Mouse (Mus musculus): Measurements from ENCODE around the gene Olfr1412. TPM values are rescaled to one million over a fixed set of nuclear protein-coding genes. Genes with fewer than 3 reads are reported as not detected.

Olfr1412 gene
- polyA plus RNA-seq (2015; fragmentation: Nextera tagmentation; extraction: Ambion mirVana) = not detected in 2 replicates

DNA sequence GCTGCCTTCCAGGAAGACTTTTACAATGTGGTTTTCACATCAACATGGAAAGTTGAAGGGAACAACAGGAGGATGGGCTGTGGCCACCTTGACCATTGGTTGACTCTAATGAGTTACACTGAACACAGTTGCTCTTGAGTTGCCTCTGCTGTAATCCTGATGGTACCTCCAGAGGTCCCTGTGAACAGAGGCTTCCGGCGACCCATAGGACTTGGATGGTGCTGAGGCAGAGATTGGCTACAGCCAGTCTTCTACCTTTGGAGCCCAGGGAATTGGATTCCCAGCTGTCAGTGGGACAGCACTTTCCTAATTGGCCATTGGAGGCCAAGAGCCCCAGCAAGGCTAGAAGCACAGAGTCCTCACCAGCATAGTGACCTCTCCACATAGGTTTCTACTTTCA lies at the start of gene Olfr1412:
Gene Olfr1412 (plus strand): TSS at position 301 of the 400 bp plus-strand sequence.
- no peak within 1 kb of the TSS for H3K4me3 ChIP-seq (ENCODE audit: low read depth, low read length)
- no peak within 1 kb of the TSS for H3K4me2 ChIP-seq (ENCODE audit: low read length)
- H3K9me3 ChIP-seq (replicated peaks; ENCODE audit: control insufficient read depth, low read length, poor library complexity, severe bottlenecking) = no peaks in the 10 kb centered on the region
- no peak within 1 kb of the TSS for H3K27ac ChIP-seq (ENCODE audit: low read length)
- H3K36me3 ChIP-seq (ENCODE audit: control insufficient read depth, insufficient read depth, low read length) = no peaks in the 10 kb centered on the region
- ATAC-seq = no peak
- WGBS = 87% methylated on average over 2 of the region's 2 CpGs
- H3K27me3 ChIP-seq (ENCODE audit: control insufficient read depth, insufficient read depth, low read depth, low read length) = no peaks in the 10 kb centered on the region
- H3K4me1 ChIP-seq (ENCODE audit: control insufficient read depth, insufficient read depth, low read length) = no peaks in the 10 kb centered on the region
- no peak within 1 kb of the TSS for H3K9ac ChIP-seq (ENCODE audit: low read depth, low read length)

DNA sequence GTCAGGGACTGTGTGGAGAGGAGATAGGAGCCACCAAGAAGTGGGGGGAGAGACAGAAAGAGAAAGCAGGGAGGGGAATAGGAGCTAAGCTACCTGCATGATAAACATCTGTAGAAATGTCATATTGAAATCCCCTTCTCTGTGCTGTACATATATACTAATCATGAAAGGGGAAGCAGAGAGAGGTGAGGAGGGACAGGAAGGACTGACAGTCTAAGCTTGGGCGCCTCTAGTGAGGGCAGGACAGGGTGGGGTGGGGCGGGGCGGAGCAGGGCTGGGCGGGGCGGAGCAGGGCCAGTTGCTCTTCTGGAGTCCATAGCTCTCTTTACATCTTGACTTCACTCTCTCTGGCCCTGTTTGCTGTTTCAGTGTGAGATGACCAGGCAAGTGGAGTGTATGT lies 48.6 kb upstream of the Olfr1412 start:
- 60% methylated on average over 5 of the region's 5 CpGs for WGBS
- H3K36me3 ChIP-seq (ENCODE audit: control insufficient read depth, insufficient read depth, low read length) = no peaks in the 10 kb centered on the region

DNA sequence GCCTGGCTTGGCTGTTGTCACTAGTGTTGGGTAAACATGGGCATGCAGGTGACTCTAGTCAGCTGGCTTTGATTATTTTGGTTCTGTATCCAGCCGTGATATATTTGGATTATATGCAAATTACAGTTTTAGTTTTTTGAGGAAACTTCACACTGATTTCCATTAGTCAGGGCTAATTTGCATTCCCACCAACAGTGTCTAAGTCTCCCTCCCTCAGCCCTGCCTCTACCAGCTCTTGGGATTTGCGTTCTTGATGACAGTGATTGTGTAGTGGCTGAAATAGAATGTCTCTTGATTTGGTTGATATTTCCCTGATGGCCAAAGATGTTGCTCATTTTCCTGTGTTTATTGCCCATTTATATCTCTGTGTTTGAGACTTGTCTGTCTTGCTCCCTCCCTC lies 46.5 kb upstream of the Olfr1412 start:
- no peaks in the 10 kb centered on the region for H3K27me3 ChIP-seq (ENCODE audit: control insufficient read depth, insufficient read depth, low read depth, low read length)
- no peaks in the 10 kb centered on the region for H3K9me3 ChIP-seq (replicated peaks; ENCODE audit: control insufficient read depth, low read length, poor library complexity, severe bottlenecking)
- no peak for ATAC-seq
- 43% methylated on average over 2 of the region's 2 CpGs for WGBS
- no peaks in the 10 kb centered on the region for H3K4me1 ChIP-seq (ENCODE audit: control insufficient read depth, insufficient read depth, low read length)
- no peaks in the 10 kb centered on the region for H3K36me3 ChIP-seq (ENCODE audit: control insufficient read depth, insufficient read depth, low read length)
- H3K9ac ChIP-seq (ENCODE audit: low read depth, low read length) = no peak overlapping the region
- H3K27ac ChIP-seq (ENCODE audit: low read length) = no peak overlapping the region
- no peak overlapping the region for H3K4me3 ChIP-seq (ENCODE audit: low read depth, low read length)
- H3K4me2 ChIP-seq (ENCODE audit: low read length) = no peak overlapping the region

More for the DNA sequence above, 48.6 kb upstream of the Olfr1412 start:
- Histone ChIP-seq H3K9me3 (replicated peaks; ENCODE audit: control insufficient read depth, low read length, poor library complexity, severe bottlenecking) (no peaks in the 10 kb centered on the region), H3K4me2 (ENCODE audit: low read length) (no peak overlapping the region), H3K27ac (ENCODE audit: low read length) (no peak overlapping the region), H3K4me1 (ENCODE audit: control insufficient read depth, insufficient read depth, low read length) (no peaks in the 10 kb centered on the region), H3K27me3 (ENCODE audit: control insufficient read depth, insufficient read depth, low read depth, low read length) (no peaks in the 10 kb centered on the region), H3K9ac (ENCODE audit: low read depth, low read length) (no peak overlapping the region), H3K4me3 (ENCODE audit: low read depth, low read length) (no peak overlapping the region)
- ATAC-seq = no peak

DNA sequence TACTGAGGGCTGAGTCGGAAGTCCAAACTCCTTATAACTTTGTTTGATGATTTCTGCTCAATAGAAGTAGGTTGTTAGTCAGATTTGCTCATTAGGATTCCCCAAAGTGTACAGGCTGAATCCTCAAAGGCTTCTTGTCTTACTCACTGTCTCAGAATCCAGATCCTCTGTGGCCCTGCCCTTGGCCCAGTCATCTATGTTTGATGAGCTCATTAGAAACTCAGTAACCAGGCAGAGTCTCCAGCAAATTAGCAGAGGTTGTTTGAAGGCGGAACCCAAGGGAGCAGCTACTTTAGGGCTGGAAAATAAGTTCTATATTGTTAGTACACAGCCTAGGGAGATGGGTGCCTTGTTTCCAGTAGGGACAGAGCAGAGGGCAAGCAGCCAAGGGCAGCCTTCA lies 39.6 kb upstream of the Olfr1412 start:
- no peak for ATAC-seq
- H3K27me3 ChIP-seq (ENCODE audit: control insufficient read depth, insufficient read depth, low read depth, low read length) = no peaks in the 10 kb centered on the region
- H3K36me3 ChIP-seq (ENCODE audit: control insufficient read depth, insufficient read depth, low read length) = no peaks in the 10 kb centered on the region
- no peak overlapping the region for H3K9ac ChIP-seq (ENCODE audit: low read depth, low read length)
- H3K4me2 ChIP-seq (ENCODE audit: low read length) = no peak overlapping the region
- no peaks in the 10 kb centered on the region for H3K4me1 ChIP-seq (ENCODE audit: control insufficient read depth, insufficient read depth, low read length)
- 82% methylated on average over 2 of the region's 2 CpGs for WGBS
- no peaks in the 10 kb centered on the region for H3K9me3 ChIP-seq (replicated peaks; ENCODE audit: control insufficient read depth, low read length, poor library complexity, severe bottlenecking)
- no peak overlapping the region for H3K27ac ChIP-seq (ENCODE audit: low read length)
- no peak overlapping the region for H3K4me3 ChIP-seq (ENCODE audit: low read depth, low read length)

DNA sequence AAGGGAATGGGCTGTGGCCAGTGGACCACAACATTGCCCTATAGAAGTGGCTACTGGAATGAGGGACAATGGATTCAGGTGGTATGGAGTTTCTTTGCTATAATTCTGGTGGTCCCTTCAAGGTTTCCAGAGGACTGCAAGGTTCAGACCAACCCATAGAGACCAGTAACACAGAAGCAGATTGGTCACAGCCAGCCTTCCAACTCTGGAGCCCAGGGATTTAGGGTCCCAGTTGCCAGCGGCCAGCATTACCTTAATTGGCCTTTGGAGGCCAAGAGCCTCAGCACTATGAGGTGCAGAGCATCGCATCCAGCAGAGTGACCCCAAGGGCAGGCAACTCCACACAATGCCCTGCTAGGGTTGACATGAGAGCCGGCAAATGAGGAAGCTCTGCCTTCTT lies 14.6 kb upstream of the Olfr1412 start, which contains the start of gene Olfr1413:
Gene Olfr1413 (plus strand): TSS at position 301 of the 400 bp plus-strand sequence.
- no peaks in the 10 kb centered on the region for H3K27me3 ChIP-seq (ENCODE audit: control insufficient read depth, insufficient read depth, low read depth, low read length)
- no peaks in the 10 kb centered on the region for H3K4me1 ChIP-seq (ENCODE audit: control insufficient read depth, insufficient read depth, low read length)
- H3K9me3 ChIP-seq (replicated peaks; ENCODE audit: control insufficient read depth, low read length, poor library complexity, severe bottlenecking) = no peaks in the 10 kb centered on the region
- ATAC-seq = no peak
- 81% methylated on average over 3 of the region's 3 CpGs for WGBS
- no peak within 1 kb of the TSS for H3K27ac ChIP-seq (ENCODE audit: low read length)
- no peaks in the 10 kb centered on the region for H3K36me3 ChIP-seq (ENCODE audit: control insufficient read depth, insufficient read depth, low read length)
- H3K9ac ChIP-seq (ENCODE audit: low read depth, low read length) = no peak within 1 kb of the TSS
- no peak within 1 kb of the TSS for H3K4me2 ChIP-seq (ENCODE audit: low read length)
- H3K4me3 ChIP-seq (ENCODE audit: low read depth, low read length) = no peak within 1 kb of the TSS

DNA sequence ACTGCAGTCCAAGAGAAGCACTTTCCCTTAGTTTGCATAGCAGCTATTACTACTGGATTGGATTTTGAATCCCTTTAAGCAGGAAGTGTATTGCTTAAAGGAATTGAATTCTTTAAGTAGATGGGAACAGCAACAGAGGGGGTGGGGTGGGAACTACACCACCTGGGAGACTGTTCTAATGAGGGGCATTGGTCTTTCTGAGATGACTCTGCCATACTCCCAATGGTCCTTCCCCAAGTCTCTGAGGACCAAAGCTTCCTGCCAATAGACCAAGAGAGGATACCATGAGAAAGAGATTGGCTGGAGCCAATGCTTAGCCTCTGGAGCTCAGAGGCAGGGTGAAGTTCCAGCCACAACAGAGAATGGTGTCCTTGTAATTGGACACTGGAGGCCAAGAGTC lies 8.5 kb downstream of the Olfr1412 start, which contains the start of gene Olfr1411:
Gene Olfr1411 (plus strand): TSS at position 301 of the 400 bp plus-strand sequence.
- H3K4me2 ChIP-seq (ENCODE audit: low read length) = no peak within 1 kb of the TSS
- H3K9ac ChIP-seq (ENCODE audit: low read depth, low read length) = no peak within 1 kb of the TSS
- no peak for ATAC-seq
- no peaks in the 10 kb centered on the region for H3K9me3 ChIP-seq (replicated peaks; ENCODE audit: control insufficient read depth, low read length, poor library complexity, severe bottlenecking)
- no peak within 1 kb of the TSS for H3K4me3 ChIP-seq (ENCODE audit: low read depth, low read length)
- no peaks in the 10 kb centered on the region for H3K27me3 ChIP-seq (ENCODE audit: control insufficient read depth, insufficient read depth, low read depth, low read length)
- H3K4me1 ChIP-seq (ENCODE audit: control insufficient read depth, insufficient read depth, low read length) = no peaks in the 10 kb centered on the region
- H3K27ac ChIP-seq (ENCODE audit: low read length) = no peak within 1 kb of the TSS
- H3K36me3 ChIP-seq (ENCODE audit: control insufficient read depth, insufficient read depth, low read length) = no peaks in the 10 kb centered on the region

DNA sequence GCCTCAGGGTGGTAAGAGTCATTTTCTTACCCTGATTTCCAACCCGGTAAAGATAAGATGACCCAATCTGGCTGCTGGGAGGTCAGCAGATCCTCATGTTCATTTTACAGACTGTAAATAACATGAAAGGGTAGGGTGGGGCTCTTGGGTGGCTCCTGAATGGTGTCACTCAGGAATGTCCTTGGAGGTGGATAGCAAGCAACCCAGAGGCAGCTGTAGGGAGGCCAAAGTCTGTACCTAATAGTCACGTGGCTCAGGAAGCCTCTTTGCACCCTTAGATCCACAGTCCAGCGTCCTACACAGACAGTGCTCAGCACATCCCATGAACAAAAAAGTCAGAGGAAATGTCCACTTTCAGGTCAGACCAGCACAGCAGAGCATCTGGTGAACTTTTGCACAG lies 10.4 kb downstream of the Olfr1412 start:
- Histone ChIP-seq H3K4me3 (ENCODE audit: low read depth, low read length) (no peak overlapping the region), H3K27me3 (ENCODE audit: control insufficient read depth, insufficient read depth, low read depth, low read length) (no peaks in the 10 kb centered on the region), H3K36me3 (ENCODE audit: control insufficient read depth, insufficient read depth, low read length) (no peaks in the 10 kb centered on the region), H3K4me1 (ENCODE audit: control insufficient read depth, insufficient read depth, low read length) (no peaks in the 10 kb centered on the region), H3K9ac (ENCODE audit: low read depth, low read length) (no peak overlapping the region), H3K9me3 (replicated peaks; ENCODE audit: control insufficient read depth, low read length, poor library complexity, severe bottlenecking) (no peaks in the 10 kb centered on the region), H3K4me2 (ENCODE audit: low read length) (no peak overlapping the region), H3K27ac (ENCODE audit: low read length) (no peak overlapping the region)
- no peak for ATAC-seq
- WGBS = 88% methylated on average over 3 of the region's 3 CpGs

DNA sequence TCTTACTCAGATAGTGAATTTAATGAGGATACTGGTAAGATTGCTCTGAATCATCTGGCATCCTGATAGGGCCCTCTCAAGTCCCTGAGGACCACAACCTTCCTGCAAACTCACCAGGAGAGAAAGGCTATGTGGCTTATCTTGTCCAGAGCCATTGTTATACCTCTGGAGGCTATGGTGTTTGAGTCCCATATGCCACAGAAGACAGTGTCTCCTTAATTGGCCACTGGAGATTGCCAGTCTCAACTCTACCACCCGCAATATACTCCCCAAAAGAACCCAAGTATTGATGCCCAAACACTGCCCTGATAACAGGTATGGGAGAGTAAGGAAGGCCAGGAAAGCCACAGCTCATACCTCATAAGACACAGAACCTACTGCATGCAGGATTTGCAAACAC lies 19.9 kb downstream of the Olfr1412 start, which contains the start of gene Olfr1410:
Gene Olfr1410 (plus strand): TSS at position 301 of the 400 bp plus-strand sequence.
- H3K27me3 ChIP-seq (ENCODE audit: control insufficient read depth, insufficient read depth, low read depth, low read length) = no peaks in the 10 kb centered on the region
- no peaks in the 10 kb centered on the region for H3K36me3 ChIP-seq (ENCODE audit: control insufficient read depth, insufficient read depth, low read length)
- no peak within 1 kb of the TSS for H3K4me3 ChIP-seq (ENCODE audit: low read depth, low read length)
- 90% methylated on average over 1 of the region's 1 CpGs for WGBS
- H3K4me2 ChIP-seq (ENCODE audit: low read length) = no peak within 1 kb of the TSS
- H3K27ac ChIP-seq (ENCODE audit: low read length) = no peak within 1 kb of the TSS
- no peak within 1 kb of the TSS for H3K9ac ChIP-seq (ENCODE audit: low read depth, low read length)
- H3K4me1 ChIP-seq (ENCODE audit: control insufficient read depth, insufficient read depth, low read length) = no peaks in the 10 kb centered on the region
- no peak for ATAC-seq
- H3K9me3 ChIP-seq (replicated peaks; ENCODE audit: control insufficient read depth, low read length, poor library complexity, severe bottlenecking) = no peaks in the 10 kb centered on the region

DNA sequence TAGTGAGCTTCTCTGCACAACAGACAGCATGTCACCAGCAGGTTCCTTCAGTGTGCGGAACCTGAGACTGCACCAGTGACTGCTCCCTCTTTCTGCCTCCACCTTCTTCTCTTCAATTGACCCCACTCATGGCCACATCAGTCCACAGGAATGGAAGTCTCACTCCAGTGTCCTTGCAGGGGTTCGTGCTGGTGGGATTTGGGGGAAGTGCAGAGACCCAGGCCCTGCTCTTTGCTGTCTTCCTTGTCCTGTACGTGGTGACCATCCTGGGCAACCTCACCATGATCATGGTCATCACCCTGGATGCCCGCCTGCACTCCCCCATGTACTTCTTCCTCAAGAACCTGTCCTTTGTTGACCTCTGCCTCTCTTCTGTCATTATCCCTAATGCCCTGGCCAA lies 22.1 kb downstream of the Olfr1412 start:
- no peak for ATAC-seq
- peaks cover 3% of the 10 kb centered on the region; the same call in 1 of the 2 replicates for H3K27me3 ChIP-seq (ENCODE audit: control insufficient read depth, insufficient read depth, low read depth, low read length)
- no peaks in the 10 kb centered on the region for H3K4me1 ChIP-seq (ENCODE audit: control insufficient read depth, insufficient read depth, low read length)

More for the DNA sequence above, 22.1 kb downstream of the Olfr1412 start:
- 77% methylated on average over 4 of the region's 4 CpGs for WGBS
- Histone ChIP-seq H3K36me3 (ENCODE audit: control insufficient read depth, insufficient read depth, low read length) (no peaks in the 10 kb centered on the region), H3K27ac (ENCODE audit: low read length) (no peak overlapping the region), H3K4me3 (ENCODE audit: low read depth, low read length) (no peak overlapping the region), H3K9ac (ENCODE audit: low read depth, low read length) (no peak overlapping the region), H3K4me2 (ENCODE audit: low read length) (no peak overlapping the region), H3K9me3 (replicated peaks; ENCODE audit: control insufficient read depth, low read length, poor library complexity, severe bottlenecking) (no peaks in the 10 kb centered on the region)
